Mouse (Mus musculus) liver, embryonic 11.5 days (tissue): Measurements from ENCODE around the gene Srgap1. TPM values are rescaled to one million over a fixed set of nuclear protein-coding genes. Genes with fewer than 3 reads are reported as not detected.

Experiments
- ATAC-seq: fragments of 200-750 bp; cut with Nextera tagmentation; replicated peaks from 2 replicates; pipeline ENCODE4 v1.8.0; 2017; ENCODE audit warnings: moderate number of reproducible peaks, mild to moderate bottlenecking, moderate TSS enrichment, moderate library complexity; ENCODE audit not compliant: low FRiP score
- DNase-seq: peaks from one replicate; pipeline ENCODE4 v3.0.0-alpha.2; 2017; ENCODE audit warnings: low spot score
- H3K27ac ChIP-seq: fragments of 300-500 bp; sonication (generic); 2 replicates; pipeline ENCODE4 v1.5.1; 2014; ENCODE audit warnings: mild to moderate bottlenecking, low read depth, low read length, control low read depth
- H3K27me3 ChIP-seq: fragments of 300-500 bp; sonication (generic); replicated peaks from 2 replicates; pipeline ENCODE4 v1.6.1; 2014; ENCODE audit warnings: low read length, mixed read lengths; ENCODE audit not compliant: control insufficient read depth, insufficient read depth
- H3K36me3 ChIP-seq: fragments of 300-500 bp; sonication (generic); 2 replicates; pipeline ENCODE4 v1.6.1; 2014; ENCODE audit warnings: mild to moderate bottlenecking, low read length, moderate library complexity, mixed read lengths; ENCODE audit not compliant: control insufficient read depth, insufficient read depth
- H3K4me1 ChIP-seq: fragments of 300-500 bp; sonication (generic); replicated peaks from 2 replicates; pipeline ENCODE4 v1.6.1; 2014; ENCODE audit warnings: low read length, mixed read lengths; ENCODE audit not compliant: control insufficient read depth, insufficient read depth
- H3K4me2 ChIP-seq: fragments of 300-500 bp; sonication (generic); 2 replicates; pipeline ENCODE4 v1.6.1; 2014; ENCODE audit warnings: mild to moderate bottlenecking, control low read depth, moderate library complexity
- H3K4me3 ChIP-seq: fragments of 300-500 bp; sonication (generic); 2 replicates; pipeline ENCODE4 v1.5.1; 2014; ENCODE audit warnings: low read depth, low read length, control low read depth
- H3K9ac ChIP-seq: fragments of 300-500 bp; sonication (generic); 2 replicates; pipeline ENCODE4 v1.6.1; 2014; ENCODE audit warnings: low read depth, low read length, control low read depth
- H3K9me3 ChIP-seq: fragments of 300-500 bp; sonication (generic); 2 replicates; pipeline ENCODE4 v1.6.1; 2016; ENCODE audit warnings: low read length, inconsistent platforms, mixed read lengths; ENCODE audit not compliant: control insufficient read depth
- WGBS: fragments of 180-500 bp; shearing (Covaris S2); extraction: QIAGEN DNeasy Blood & Tissue Kit; methylation state at CpG from one replicate; pipeline ENCODE4 v1.1.7; 2014; 5-methylcytosine and 5-hydroxymethylcytosine counted together
- polyA plus RNA-seq: library from polyadenylated mRNA; unstranded; fragments of >200 nt; fragmentation: Nextera tagmentation; extraction: Ambion mirVana; gene quantifications from 2 replicates; pipeline ENCODE4 v1.2.1, GENCODE M21; 2014

Gene Srgap1
- polyA plus RNA-seq, 1 experiment from 2014 or later: 3.8 TPM

DNA sequence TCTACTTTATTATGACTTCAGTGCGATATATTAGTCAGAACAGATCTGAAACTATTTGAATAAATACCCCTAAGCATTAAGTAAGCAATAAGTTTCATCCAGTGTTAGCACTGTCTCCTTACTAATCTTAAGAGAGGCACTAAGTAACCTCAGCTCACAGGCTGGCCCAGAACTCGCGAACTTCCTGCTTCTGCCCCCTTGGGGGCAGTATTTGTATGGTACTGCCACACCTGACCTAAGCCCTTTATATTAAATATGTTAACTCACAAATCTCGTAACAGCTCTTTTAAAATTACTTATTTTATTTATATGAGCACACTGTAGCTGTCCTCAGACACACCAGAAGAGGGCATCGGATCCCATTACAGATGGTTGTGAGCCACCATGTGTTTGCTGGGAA is 213.7 kb downstream of the Srgap1 start:
- no peak overlapping the region for H3K27ac ChIP-seq
- WGBS: 82% methylated on average over 5 of the region's 5 CpGs
- H3K4me1 ChIP-seq: no peaks in the 10 kb centered on the region
- H3K4me2 ChIP-seq: no peak overlapping the region
- no peaks in the 10 kb centered on the region for H3K27me3 ChIP-seq
- ATAC-seq (no peak), DNase-seq (no peak)
- H3K9ac ChIP-seq: no peak overlapping the region
- H3K4me3 ChIP-seq: no peak overlapping the region
- H3K36me3 ChIP-seq: no peaks in the 10 kb centered on the region
- H3K9me3 ChIP-seq: no peaks in the 10 kb centered on the region

DNA sequence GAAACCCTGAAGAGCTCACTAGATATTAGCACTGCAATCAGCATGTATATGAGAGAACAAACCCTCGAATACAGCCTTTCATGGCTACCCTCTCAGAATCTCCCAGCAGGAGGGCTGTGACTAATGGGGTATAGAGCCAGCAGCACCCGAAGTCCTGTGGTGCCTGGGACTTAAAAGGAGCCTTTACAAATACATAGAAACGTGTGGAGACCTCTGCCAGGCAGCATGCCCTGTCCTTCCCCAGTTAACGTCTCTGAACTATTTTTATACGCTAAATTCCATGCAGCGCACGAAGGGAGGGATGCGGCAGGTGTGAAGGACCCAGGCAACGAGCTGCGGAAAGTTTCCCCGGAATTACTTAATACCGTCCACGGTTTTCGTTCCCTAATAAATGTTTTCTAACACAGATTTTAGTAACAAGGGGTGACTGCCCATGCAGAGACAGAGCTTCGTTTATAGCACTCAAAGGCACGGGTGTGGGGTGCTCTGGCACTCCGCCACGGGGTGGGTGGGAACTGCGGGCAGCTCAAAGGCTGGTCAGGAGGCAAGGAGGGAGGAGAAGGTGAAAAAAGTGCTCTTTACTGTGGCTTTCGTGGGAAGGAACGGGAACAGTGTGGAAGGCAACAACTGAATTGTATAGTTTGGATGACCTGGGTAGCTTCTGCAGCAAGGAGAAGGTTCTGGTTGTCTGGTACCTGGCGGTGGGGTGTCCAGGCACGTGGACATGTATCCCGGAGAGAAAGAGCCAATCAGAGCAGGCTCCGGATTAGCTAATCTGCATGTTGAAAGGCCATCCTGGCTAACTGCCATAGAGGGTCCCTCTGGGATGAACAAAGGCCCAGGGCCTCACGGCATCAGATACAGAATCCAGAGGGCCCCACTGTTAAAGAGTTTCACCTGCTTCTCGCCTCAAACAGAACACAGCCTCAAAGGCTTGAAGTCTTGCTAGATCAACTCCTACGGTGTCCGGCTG is 216.5 kb downstream of the Srgap1 start:
- no peak for ATAC-seq
- WGBS: 78% methylated on average over 29 of the region's 29 CpGs

DNA sequence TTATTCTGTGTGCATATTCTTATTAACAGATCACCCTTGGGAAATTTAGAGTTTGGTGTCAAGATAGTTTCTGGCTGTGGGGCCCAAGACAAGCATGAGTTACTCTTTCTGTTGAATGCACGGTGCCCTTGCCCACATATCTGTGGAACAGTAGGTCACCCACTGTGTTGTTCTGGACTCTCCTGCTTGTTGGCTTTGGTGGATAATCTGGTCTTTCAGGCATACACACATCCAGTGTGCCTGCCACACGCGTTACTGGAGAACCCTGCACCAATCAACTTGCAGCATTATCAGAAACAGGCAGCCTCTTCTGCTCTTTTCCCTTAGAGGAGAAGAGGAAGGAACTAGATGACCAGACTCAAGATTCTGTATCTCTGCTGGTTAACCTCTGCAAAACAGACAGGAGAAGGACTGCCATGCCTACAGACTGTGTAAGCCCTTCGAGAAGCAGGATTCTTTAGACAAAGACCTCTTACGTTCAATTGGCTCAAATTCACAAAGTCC is 217.3 kb downstream of the Srgap1 start:
- DNase-seq: no peak
- Histone ChIP-seq H3K4me2 (no peak overlapping the region), H3K27ac (no peak overlapping the region)

More for the DNA sequence above, 216.5 kb downstream of the Srgap1 start:
- Histone ChIP-seq H3K4me3 (no peak overlapping the region), H3K9me3 (no peaks in the 10 kb centered on the region), H3K4me1 (no peaks in the 10 kb centered on the region), H3K9ac (no peak overlapping the region), H3K36me3 (no peaks in the 10 kb centered on the region), H3K4me2 (no peak overlapping the region), H3K27me3 (no peaks in the 10 kb centered on the region), H3K27ac (no peak overlapping the region)
- no peak for DNase-seq

DNA sequence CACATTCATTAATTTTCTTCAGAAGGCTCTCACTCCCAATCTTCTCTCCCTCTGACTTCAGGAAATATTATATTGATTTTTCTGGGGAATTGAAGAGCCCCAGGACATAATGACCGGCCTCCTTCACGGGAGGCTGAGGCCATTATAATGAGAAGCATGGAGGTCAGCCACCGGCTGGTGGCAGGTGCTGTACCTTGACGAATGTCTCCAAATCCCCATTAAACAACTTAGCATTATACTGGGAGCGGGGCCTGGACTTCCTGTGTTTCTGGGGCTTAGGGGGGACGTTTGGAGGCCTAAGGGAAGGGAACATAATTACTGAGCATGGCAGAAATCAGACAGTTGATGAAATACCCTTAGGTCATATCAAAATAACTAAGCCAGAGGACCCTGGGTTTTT is 218.1 kb downstream of the Srgap1 start:
- Histone ChIP-seq H3K9me3 (no peaks in the 10 kb centered on the region), H3K4me3 (no peak overlapping the region), H3K4me2 (no peak overlapping the region), H3K4me1 (no peaks in the 10 kb centered on the region), H3K27me3 (no peaks in the 10 kb centered on the region), H3K27ac (no peak overlapping the region), H3K36me3 (no peaks in the 10 kb centered on the region), H3K9ac (no peak overlapping the region)
- 58% methylated on average over 6 of the region's 6 CpGs for WGBS
- DNase-seq (no peak), ATAC-seq (no peak)

More for the DNA sequence above, 217.3 kb downstream of the Srgap1 start:
- 47% methylated on average over 5 of the region's 5 CpGs for WGBS
- Histone ChIP-seq H3K9ac (no peak overlapping the region), H3K4me1 (no peaks in the 10 kb centered on the region), H3K9me3 (no peaks in the 10 kb centered on the region), H3K4me3 (no peak overlapping the region), H3K36me3 (no peaks in the 10 kb centered on the region), H3K27me3 (no peaks in the 10 kb centered on the region)
- ATAC-seq: no peak

DNA sequence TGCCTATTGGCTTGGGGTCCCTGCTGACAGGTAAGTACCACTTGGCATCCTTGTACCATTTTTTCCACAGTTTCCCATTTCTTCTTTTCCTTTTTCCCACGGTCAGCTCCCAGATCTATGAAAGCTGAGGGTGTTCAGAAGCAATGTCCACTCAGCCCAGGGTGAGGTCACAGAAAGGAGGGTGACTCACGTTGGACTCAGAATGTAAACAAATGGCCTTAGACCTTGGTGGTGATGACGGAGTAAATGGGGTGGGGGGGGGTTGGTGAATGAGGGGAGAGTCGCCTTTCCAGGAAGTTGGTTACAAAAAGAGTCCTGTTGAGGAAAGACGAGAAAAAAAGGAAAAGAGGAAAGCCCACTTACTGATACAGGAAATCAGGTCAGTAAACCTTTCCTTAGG is 224.4 kb downstream of the Srgap1 start:
- WGBS: 55% methylated on average over 5 of the region's 5 CpGs
- no peak overlapping the region for H3K9ac ChIP-seq

DNA sequence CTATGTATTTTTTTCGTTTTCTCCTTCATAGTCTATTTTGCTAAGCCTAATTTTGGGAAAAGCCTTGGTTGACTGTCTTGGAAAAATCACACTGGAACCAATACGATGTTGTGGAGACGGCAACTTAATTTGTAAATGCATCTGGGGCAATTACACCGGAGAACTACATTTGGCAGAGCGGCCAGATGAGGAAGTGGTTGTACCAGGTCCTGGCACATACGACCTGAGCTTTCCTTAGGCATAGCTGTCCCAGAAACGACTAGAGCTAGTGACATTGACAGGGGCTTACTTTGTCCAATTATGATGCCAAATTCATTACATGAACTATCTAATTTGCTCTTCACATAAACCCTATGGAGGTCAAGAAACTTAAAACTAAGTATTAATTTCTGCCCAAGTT is 226.3 kb downstream of the Srgap1 start:
- no peak for ATAC-seq
- H3K9me3 ChIP-seq: no peaks in the 10 kb centered on the region
- whole genome bisulfite sequencing: 75% methylated on average over 7 of the region's 7 CpGs

More for the DNA sequence above, 224.4 kb downstream of the Srgap1 start:
- DNase-seq: no peak
- no peak for ATAC-seq
- Histone ChIP-seq H3K9me3 (no peaks in the 10 kb centered on the region), H3K4me3 (no peak overlapping the region), H3K27me3 (no peaks in the 10 kb centered on the region), H3K27ac (no peak overlapping the region), H3K4me2 (no peak overlapping the region), H3K36me3 (no peaks in the 10 kb centered on the region), H3K4me1 (no peaks in the 10 kb centered on the region)

DNA sequence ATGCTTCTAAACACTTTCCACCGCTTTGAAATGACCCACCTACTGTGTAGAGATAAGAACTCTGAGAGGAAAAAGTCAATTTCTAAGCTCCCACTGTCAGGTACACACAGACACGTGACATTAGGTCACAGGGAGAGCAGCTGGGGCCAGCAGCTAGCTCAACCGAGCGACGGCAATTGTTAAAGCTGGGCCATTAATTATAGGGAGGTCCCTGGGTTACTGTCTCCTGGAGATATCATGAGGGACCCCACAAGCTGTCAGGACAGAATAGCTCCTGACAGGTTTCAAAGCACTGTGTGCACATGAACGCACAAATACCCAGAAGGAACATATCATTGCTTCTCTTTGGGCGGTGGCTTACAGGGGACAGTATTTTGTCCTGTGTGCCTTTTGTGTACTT is 229.1 kb downstream of the Srgap1 start:
- ATAC-seq (no peak), DNase-seq (no peak)
- H3K36me3 ChIP-seq: no peaks in the 10 kb centered on the region
- H3K9ac ChIP-seq: no peak overlapping the region
- no peak overlapping the region for H3K27ac ChIP-seq
- H3K4me2 ChIP-seq: no peak overlapping the region
- H3K27me3 ChIP-seq: no peaks in the 10 kb centered on the region
- no peaks in the 10 kb centered on the region for H3K4me1 ChIP-seq
- H3K4me3 ChIP-seq: no peak overlapping the region
- WGBS: 71% methylated on average over 7 of the region's 7 CpGs
- no peaks in the 10 kb centered on the region for H3K9me3 ChIP-seq

More for the DNA sequence above, 226.3 kb downstream of the Srgap1 start:
- Histone ChIP-seq H3K4me3 (no peak overlapping the region), H3K36me3 (no peaks in the 10 kb centered on the region), H3K4me1 (no peaks in the 10 kb centered on the region), H3K27me3 (no peaks in the 10 kb centered on the region), H3K27ac (no peak overlapping the region), H3K4me2 (no peak overlapping the region), H3K9ac (no peak overlapping the region)
- no peak for DNase-seq

DNA sequence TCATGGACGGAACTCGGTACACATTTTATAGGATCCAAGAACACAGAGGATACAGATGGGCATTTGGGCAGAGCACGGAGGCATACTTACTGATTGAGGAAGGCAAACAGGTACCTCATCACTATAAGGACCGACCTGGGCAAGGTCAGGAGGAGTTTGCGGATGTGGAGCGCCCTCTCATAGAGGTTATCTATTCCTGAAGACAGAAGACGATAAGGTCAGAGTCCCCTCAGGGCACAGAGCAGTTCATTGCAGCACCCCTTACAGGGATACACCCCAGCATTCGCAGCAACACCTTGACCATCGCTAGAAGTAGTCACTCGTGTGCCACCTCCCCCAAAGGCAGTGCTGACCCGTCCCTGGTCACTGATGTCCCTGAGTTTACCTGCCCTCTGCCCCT is 239.3 kb downstream of the Srgap1 start:
- 85% methylated on average over 11 of the region's 11 CpGs for WGBS
- Histone ChIP-seq H3K9ac (no peak overlapping the region), H3K9me3 (no peaks in the 10 kb centered on the region), H3K4me1 (no peaks in the 10 kb centered on the region), H3K4me3 (no peak overlapping the region), H3K36me3 (no peaks in the 10 kb centered on the region), H3K27ac (no peak overlapping the region), H3K27me3 (no peaks in the 10 kb centered on the region), H3K4me2 (no peak overlapping the region)
- no peak for ATAC-seq
- no peak for DNase-seq

DNA sequence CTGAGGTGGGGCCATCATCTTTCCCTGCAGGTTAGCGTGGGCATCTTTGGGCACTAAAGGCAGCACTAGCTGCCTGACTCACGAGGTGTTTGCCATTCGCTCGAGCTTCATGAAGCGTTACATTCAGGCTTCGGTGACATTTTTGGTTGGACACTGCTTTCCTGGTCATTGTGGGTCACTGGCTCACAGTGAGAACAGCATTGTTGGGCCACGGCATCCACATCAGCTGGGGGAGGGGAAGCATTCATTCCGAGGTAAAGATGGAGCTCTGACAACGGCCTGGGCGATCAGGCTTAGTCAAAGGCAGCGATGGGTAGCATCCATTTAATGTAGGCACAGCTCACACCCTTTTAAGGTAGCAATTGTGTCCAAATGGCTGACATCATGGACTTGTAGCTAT is 240.3 kb downstream of the Srgap1 start:
- DNase-seq (no peak), ATAC-seq (no peak)
- no peak overlapping the region for H3K4me2 ChIP-seq
- H3K4me3 ChIP-seq: no peak overlapping the region
- no peaks in the 10 kb centered on the region for H3K9me3 ChIP-seq
- 87% methylated on average over 11 of the region's 11 CpGs for WGBS
- no peak overlapping the region for H3K27ac ChIP-seq
- H3K4me1 ChIP-seq: no peaks in the 10 kb centered on the region
- no peaks in the 10 kb centered on the region for H3K36me3 ChIP-seq
- no peaks in the 10 kb centered on the region for H3K27me3 ChIP-seq
- H3K9ac ChIP-seq: no peak overlapping the region
